Mouse (Mus musculus): ENCODE data around the gene Man1b1. TPM values are rescaled to one million over a fixed set of nuclear protein-coding genes. Genes with fewer than 3 reads are reported as not detected.

Gene Man1b1
- polyA plus RNA-seq, 1 experiment from 2014 or later, result 29.9 TPM

DNA sequence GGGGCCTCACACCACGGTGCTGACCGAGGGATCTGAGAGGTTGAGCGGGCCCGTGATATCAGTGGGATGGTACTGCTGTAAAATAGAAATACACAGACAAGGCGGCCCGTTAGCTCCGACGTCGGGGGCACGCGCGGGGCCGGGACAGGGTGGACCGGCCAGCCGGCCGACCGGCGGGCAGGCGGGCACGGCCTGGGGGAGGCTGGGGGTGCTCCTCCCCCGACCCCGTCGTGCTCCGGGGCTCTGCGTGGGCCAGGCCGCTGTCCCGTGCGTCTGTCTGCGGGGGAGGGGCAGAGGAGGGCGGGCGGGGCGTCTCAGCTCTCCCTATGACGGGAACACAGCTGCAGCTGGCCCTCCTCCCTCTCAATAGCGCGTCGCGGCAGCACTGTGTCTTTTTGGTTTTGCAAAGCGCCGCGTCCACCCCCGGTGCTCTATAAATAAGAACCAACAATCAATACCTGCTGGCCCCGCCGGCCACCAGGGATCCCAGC, 40.0 kb upstream of the Man1b1 start:
- no peak; the same call in 1 of the 2 replicates for ATAC-seq (ENCODE audit: low FRiP score, low TSS enrichment)
- H3K4me1 ChIP-seq (replicated peaks; ENCODE audit: control insufficient read depth, insufficient read depth), result peaks cover 8% of the 10 kb centered on the region; the same call in 1 of the 2 replicates
- H3K4me2 ChIP-seq (replicated peaks; ENCODE audit: low read depth), result peak overlapping the region; percentile 70
- no peaks in the 10 kb centered on the region for H3K9me3 ChIP-seq (ENCODE audit: control insufficient read depth, low read length)
- H3K9ac ChIP-seq (ENCODE audit: low read length), result peak overlapping the region; percentile 23
- H3K4me3 ChIP-seq (ENCODE audit: low read depth, low read length), result peak overlapping the region; percentile 38
- H3K27me3 ChIP-seq (ENCODE audit: control insufficient read depth, insufficient read depth, low read length), result peaks cover 8% of the 10 kb centered on the region; the same call in 1 of the 2 replicates
- DNase-seq (ENCODE audit: low spot score), result peak; percentile 66
- WGBS, result 4% methylated on average over 41 of the region's 43 CpGs
- TF ChIP-seq EP300 (optimal IDR thresholded peaks at IDR 0.05), result no peak
- TF ChIP-seq CTCF (IDR thresholded peaks at IDR 0.05; ENCODE audit: low read depth), result no peak
- no peaks in the 10 kb centered on the region for H3K36me3 ChIP-seq (ENCODE audit: control insufficient read depth, insufficient read depth, low read length)
- no peak overlapping the region for H3K27ac ChIP-seq (replicated peaks)

DNA sequence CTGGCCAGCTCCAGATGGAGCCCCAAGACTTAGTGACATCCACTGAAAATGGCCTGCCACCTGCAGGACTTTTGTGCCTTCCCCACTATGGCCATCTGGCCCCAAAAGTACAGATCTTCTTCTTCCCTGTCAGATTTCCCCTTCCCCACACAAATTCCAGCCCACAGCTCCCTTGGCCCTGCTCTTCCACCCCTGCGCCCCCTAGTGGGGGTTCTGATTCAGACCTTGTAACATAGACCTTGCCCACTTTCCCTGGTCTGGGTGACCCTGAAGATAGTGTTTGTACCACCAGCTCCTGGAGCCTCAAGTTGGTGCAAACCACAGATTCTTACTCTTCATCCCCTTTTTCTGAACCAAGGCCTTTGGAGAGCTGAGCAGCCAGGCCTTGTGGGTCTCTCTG, 39.3 kb upstream of the Man1b1 start:
- peaks cover 8% of the 10 kb centered on the region; the same call in 1 of the 2 replicates for H3K4me1 ChIP-seq (replicated peaks; ENCODE audit: control insufficient read depth, insufficient read depth)
- WGBS, result 0% methylated on average over 1 of the region's 1 CpGs
- H3K27me3 ChIP-seq (ENCODE audit: control insufficient read depth, insufficient read depth, low read length), result peaks cover 8% of the 10 kb centered on the region; the same call in 1 of the 2 replicates
- TF ChIP-seq EP300 (optimal IDR thresholded peaks at IDR 0.05), result no peak
- TF ChIP-seq CTCF (IDR thresholded peaks at IDR 0.05; ENCODE audit: low read depth), result peak; percentile 93
- H3K9me3 ChIP-seq (ENCODE audit: control insufficient read depth, low read length), result no peaks in the 10 kb centered on the region
- H3K4me3 ChIP-seq (ENCODE audit: low read depth, low read length), result peak overlapping the region; percentile 38; the same call in 1 of the 2 replicates
- peak overlapping the region; percentile 70 for H3K4me2 ChIP-seq (replicated peaks; ENCODE audit: low read depth)
- H3K27ac ChIP-seq (replicated peaks), result no peak overlapping the region
- no peaks in the 10 kb centered on the region for H3K36me3 ChIP-seq (ENCODE audit: control insufficient read depth, insufficient read depth, low read length)
- no peak; the same call in 1 of the 2 replicates for ATAC-seq (ENCODE audit: low FRiP score, low TSS enrichment)
- DNase-seq (ENCODE audit: low spot score), result peak; percentile 84
- peak overlapping the region; percentile 23; the same call in 1 of the 2 replicates for H3K9ac ChIP-seq (ENCODE audit: low read length)

DNA sequence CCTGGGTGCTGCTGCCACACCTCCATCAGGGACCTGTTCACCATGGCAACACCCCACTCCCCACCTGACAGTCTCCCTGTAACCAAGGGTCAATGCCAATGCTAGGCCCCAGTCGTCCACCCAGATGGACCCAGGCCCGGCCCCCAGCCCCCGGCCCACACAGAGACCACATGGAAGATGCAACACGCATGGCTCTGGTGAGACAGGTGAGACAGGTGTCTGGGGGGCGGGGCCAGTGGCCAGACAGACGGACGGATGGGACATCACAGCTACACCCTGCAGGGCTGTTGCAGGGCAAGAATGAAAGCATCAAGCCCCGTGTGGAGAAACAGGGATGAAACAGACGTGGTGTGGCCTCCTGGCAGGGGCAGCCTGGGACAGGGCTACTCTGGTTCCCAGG, 38.4 kb upstream of the Man1b1 start:
- no peak for DNase-seq (ENCODE audit: low spot score)
- H3K36me3 ChIP-seq (ENCODE audit: control insufficient read depth, insufficient read depth, low read length), result no peaks in the 10 kb centered on the region
- peaks cover 8% of the 10 kb centered on the region; the same call in 1 of the 2 replicates for H3K27me3 ChIP-seq (ENCODE audit: control insufficient read depth, insufficient read depth, low read length)
- no peak overlapping the region for H3K4me3 ChIP-seq (ENCODE audit: low read depth, low read length)
- WGBS, result 69% methylated on average over 9 of the region's 9 CpGs
- H3K27ac ChIP-seq (replicated peaks), result no peak overlapping the region
- peaks cover 2% of the 10 kb centered on the region; the same call in 1 of the 2 replicates for H3K4me1 ChIP-seq (replicated peaks; ENCODE audit: control insufficient read depth, insufficient read depth)
- TF ChIP-seq EP300 (optimal IDR thresholded peaks at IDR 0.05), result no peak
- no peak for TF ChIP-seq CTCF (IDR thresholded peaks at IDR 0.05; ENCODE audit: low read depth)
- no peak for ATAC-seq (ENCODE audit: low FRiP score, low TSS enrichment)
- H3K4me2 ChIP-seq (replicated peaks; ENCODE audit: low read depth), result no peak overlapping the region
- H3K9ac ChIP-seq (ENCODE audit: low read length), result no peak overlapping the region
- no peaks in the 10 kb centered on the region for H3K9me3 ChIP-seq (ENCODE audit: control insufficient read depth, low read length)

DNA sequence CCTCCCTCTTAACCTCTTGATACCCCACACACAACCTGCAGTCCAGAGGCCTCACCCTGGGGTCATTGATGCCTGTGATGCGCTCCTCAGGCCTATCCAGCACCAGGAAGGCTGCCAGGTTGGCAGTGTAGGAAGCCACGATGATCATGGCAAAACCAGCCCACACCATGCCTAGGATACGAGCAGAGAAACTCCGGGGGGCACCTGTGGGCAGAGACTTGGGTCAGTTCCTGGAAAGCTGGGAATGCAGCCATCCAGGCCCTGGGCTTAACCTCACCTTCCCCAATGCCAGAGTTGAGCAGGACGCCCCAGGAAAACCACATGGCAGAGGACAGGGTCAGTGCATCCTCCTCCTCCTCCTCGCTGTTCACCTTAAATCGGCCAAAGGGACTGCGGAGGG, 35.0 kb upstream of the Man1b1 start:
- Histone ChIP-seq H3K9ac (ENCODE audit: low read length) (no peak overlapping the region), H3K4me2 (replicated peaks; ENCODE audit: low read depth) (no peak overlapping the region), H3K4me1 (replicated peaks; ENCODE audit: control insufficient read depth, insufficient read depth) (no peaks in the 10 kb centered on the region), H3K27me3 (ENCODE audit: control insufficient read depth, insufficient read depth, low read length) (no peaks in the 10 kb centered on the region), H3K9me3 (ENCODE audit: control insufficient read depth, low read length) (no peaks in the 10 kb centered on the region), H3K36me3 (ENCODE audit: control insufficient read depth, insufficient read depth, low read length) (no peaks in the 10 kb centered on the region), H3K27ac (replicated peaks) (no peak overlapping the region), H3K4me3 (ENCODE audit: low read depth, low read length) (no peak overlapping the region)
- TF ChIP-seq EP300 (optimal IDR thresholded peaks at IDR 0.05), result no peak
- TF ChIP-seq CTCF (IDR thresholded peaks at IDR 0.05; ENCODE audit: low read depth), result no peak
- 75% methylated on average over 8 of the region's 8 CpGs for WGBS
- ATAC-seq (ENCODE audit: low FRiP score, low TSS enrichment), result no peak
- DNase-seq (ENCODE audit: low spot score), result no peak

DNA sequence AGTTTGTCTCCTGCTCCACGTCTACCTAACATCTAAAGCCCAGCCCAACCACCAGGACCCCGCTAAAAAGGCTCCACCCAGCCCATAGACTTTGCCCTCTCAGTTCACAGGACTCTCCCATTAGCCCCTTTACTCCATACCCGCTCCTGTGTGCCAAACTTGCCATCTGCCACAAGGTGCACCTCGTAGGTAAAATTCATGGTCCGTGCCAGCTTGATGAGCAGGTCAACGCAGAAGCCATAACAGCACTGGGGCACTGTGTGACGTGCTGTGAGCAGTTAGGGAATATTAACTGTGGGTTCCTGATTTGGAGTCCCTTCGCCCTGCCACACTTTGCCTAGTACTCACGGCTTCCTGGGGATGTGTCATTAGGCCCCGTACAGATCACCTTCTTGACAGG, 34.1 kb upstream of the Man1b1 start:
- 73% methylated on average over 10 of the region's 10 CpGs for WGBS

DNA sequence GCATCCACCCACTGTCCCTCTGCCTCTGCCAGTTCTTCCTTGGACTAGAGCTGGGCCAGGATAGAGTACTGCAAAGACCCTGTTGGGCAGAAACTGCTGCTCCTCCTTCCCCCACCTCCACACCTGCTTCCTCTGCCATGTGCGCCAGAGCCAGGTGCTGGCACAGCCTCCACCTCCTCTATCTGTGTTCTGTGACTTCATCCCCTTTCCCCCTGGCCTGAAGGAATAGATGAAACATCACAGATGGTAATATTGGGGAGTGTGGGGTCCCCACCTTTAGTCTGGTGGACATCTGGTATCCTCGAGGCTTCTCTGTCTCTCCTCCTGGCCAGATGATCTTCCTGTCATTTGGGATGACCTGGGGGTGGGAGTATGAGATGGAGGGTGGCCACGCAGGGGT, 28.7 kb upstream of the Man1b1 start:
- TF ChIP-seq CTCF (IDR thresholded peaks at IDR 0.05; ENCODE audit: low read depth) (no peak), EP300 (optimal IDR thresholded peaks at IDR 0.05) (no peak)
- WGBS, result 66% methylated on average over 3 of the region's 3 CpGs
- 0 out of 2 replicates have a peak, but pooled peaks cover 2% of the 10 kb centered on the region for H3K4me1 ChIP-seq (replicated peaks; ENCODE audit: control insufficient read depth, insufficient read depth)
- H3K9me3 ChIP-seq (ENCODE audit: control insufficient read depth, low read length), result no peaks in the 10 kb centered on the region
- H3K27ac ChIP-seq (replicated peaks), result no peak overlapping the region
- ATAC-seq (ENCODE audit: low FRiP score, low TSS enrichment) (no peak), DNase-seq (ENCODE audit: low spot score) (no peak)
- no peaks in the 10 kb centered on the region for H3K36me3 ChIP-seq (ENCODE audit: control insufficient read depth, insufficient read depth, low read length)
- H3K4me2 ChIP-seq (replicated peaks; ENCODE audit: low read depth), result no peak overlapping the region
- no peak overlapping the region for H3K4me3 ChIP-seq (ENCODE audit: low read depth, low read length)
- no peak overlapping the region for H3K9ac ChIP-seq (ENCODE audit: low read length)
- H3K27me3 ChIP-seq (ENCODE audit: control insufficient read depth, insufficient read depth, low read length), result no peaks in the 10 kb centered on the region

More for the DNA sequence above, 34.1 kb upstream of the Man1b1 start:
- Histone ChIP-seq H3K4me1 (replicated peaks; ENCODE audit: control insufficient read depth, insufficient read depth) (no peaks in the 10 kb centered on the region), H3K9me3 (ENCODE audit: control insufficient read depth, low read length) (no peaks in the 10 kb centered on the region), H3K4me2 (replicated peaks; ENCODE audit: low read depth) (no peak overlapping the region), H3K36me3 (ENCODE audit: control insufficient read depth, insufficient read depth, low read length) (no peaks in the 10 kb centered on the region), H3K4me3 (ENCODE audit: low read depth, low read length) (no peak overlapping the region), H3K9ac (ENCODE audit: low read length) (no peak overlapping the region), H3K27me3 (ENCODE audit: control insufficient read depth, insufficient read depth, low read length) (no peaks in the 10 kb centered on the region), H3K27ac (replicated peaks) (no peak overlapping the region)
- no peak for ATAC-seq (ENCODE audit: low FRiP score, low TSS enrichment)
- TF ChIP-seq EP300 (optimal IDR thresholded peaks at IDR 0.05) (no peak), CTCF (IDR thresholded peaks at IDR 0.05; ENCODE audit: low read depth) (no peak)
- DNase-seq (ENCODE audit: low spot score), result no peak
